Mouse (Mus musculus): ENCODE results near the gene Il17re. TPM values are rescaled to one million over a fixed set of nuclear protein-coding genes. Genes with fewer than 3 reads are reported as not detected.

Il17re gene
- polyA plus RNA-seq, 1 experiment from 2014 or later, result 23.5 TPM

GRCm38 (mm10) chr6:113473246-113473645 lies 15.0 kb downstream of the Il17re start:
- Histone ChIP-seq H3K4me2 (no peak overlapping the region), H3K9ac (no peak overlapping the region), H3K4me3 (no peak overlapping the region), H3K4me1 (peaks cover 27% of the 10 kb centered on the region), H3K36me3 (no peaks in the 10 kb centered on the region), H3K27me3 (peaks cover 12% of the 10 kb centered on the region), H3K27ac (no peak overlapping the region), H3K9me3 (no peaks in the 10 kb centered on the region)
- no peak for ATAC-seq (ENCODE audit: borderline replicate concordance, extremely low read depth, low FRiP score, low TSS enrichment)
- WGBS, result 55% methylated on average over 2 of the region's 2 CpGs

GRCm38 (mm10) chr6:113473715-113474114 lies 15.4 kb downstream of the Il17re start:
- Histone ChIP-seq H3K4me3 (no peak overlapping the region), H3K9me3 (no peaks in the 10 kb centered on the region), H3K4me2 (no peak overlapping the region), H3K27me3 (peaks cover 12% of the 10 kb centered on the region), H3K4me1 (peaks cover 27% of the 10 kb centered on the region), H3K27ac (no peak overlapping the region), H3K36me3 (no peaks in the 10 kb centered on the region), H3K9ac (no peak overlapping the region)
- ATAC-seq (ENCODE audit: borderline replicate concordance, extremely low read depth, low FRiP score, low TSS enrichment), result no peak
- 82% methylated on average over 6 of the region's 6 CpGs for WGBS

DNA sequence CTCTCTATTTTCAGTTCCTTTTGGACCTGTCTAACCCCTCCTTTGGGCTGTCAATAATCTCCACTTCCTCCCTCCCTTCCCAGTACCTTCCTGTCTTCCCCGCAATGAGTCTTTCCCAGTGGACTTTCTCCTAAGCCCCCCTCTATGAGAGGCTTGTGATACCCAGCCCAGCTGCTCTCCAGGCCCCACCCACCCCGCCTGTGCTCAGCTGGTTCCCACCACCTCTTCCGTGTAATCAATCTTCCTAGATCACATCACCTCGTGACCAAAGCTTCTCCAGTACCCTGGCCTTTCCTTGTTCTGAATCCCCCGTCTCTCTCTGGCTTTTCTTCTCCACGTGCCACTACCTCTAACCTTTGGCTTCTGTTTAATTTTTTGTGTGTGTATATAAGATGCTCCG lies 19.1 kb downstream of the Il17re start:
- Histone ChIP-seq H3K36me3 (no peaks in the 10 kb centered on the region), H3K4me3 (no peak overlapping the region), H3K4me2 (no peak overlapping the region), H3K9ac (no peak overlapping the region), H3K27ac (no peak overlapping the region), H3K4me1 (peaks cover 3% of the 10 kb centered on the region; the same call in 1 of the 2 replicates), H3K27me3 (peaks cover 19% of the 10 kb centered on the region), H3K9me3 (no peaks in the 10 kb centered on the region)
- WGBS, result 21% methylated on average over 7 of the region's 7 CpGs
- ATAC-seq (ENCODE audit: borderline replicate concordance, extremely low read depth, low FRiP score, low TSS enrichment), result no peak

- H3K4me3 ChIP-seq, result no peak overlapping the region
- no peak overlapping the region for H3K27ac ChIP-seq
- peaks cover 13% of the 10 kb centered on the region for H3K4me1 ChIP-seq
- no peaks in the 10 kb centered on the region for H3K9me3 ChIP-seq
- H3K9ac ChIP-seq, result no peak overlapping the region
- WGBS, result 74% methylated on average over 10 of the region's 10 CpGs
- H3K4me2 ChIP-seq, result no peak overlapping the region
- H3K27me3 ChIP-seq, result peaks cover 26% of the 10 kb centered on the region
- ATAC-seq (ENCODE audit: borderline replicate concordance, extremely low read depth, low FRiP score, low TSS enrichment), result no peak
- H3K36me3 ChIP-seq, result no peaks in the 10 kb centered on the region
Observed at GRCm38 (mm10) chr6:113478906-113479305, 20.6 kb downstream of the Il17re start.

DNA sequence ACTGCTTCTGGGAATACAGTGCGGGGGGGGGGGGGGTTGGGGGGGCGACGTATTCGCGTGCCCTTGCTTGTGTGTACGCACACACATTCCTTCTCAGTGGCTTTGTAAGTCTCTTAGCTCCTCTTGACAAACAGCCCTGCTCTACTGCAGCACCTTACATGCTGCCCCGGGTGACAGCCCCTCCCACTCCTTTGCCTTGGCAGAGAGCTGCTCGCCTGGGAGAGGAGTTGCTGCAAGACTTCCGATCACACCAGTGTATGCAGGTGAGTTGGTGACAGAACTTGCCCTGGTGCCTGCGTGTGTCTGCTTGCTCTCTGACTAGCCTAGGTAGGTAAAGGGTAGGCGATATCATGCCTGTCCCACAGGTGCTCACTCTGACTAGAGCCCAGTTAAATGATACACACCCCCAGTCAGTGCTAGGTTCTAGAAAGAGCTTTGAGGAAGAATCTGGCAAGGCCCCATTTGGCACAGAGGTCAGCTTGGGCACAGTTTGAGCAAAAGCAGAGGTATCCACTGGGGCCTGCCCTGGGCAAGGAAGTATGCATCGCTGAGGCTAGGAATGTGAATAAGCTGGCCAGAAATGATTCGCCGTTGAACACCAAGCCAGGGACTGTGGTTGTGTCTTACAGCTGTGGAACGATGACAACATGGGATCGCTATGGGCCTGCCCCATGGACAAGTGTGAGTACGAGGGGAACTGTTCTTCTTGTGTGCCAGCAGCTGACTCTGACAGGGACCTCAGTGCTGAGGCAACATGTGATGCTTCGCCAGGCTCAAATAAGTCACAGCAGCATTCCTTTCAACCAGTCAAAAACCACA lies 22.5 kb downstream of the Il17re start:
- no peak overlapping the region for H3K9ac ChIP-seq
- no peaks in the 10 kb centered on the region for H3K36me3 ChIP-seq
- no peak for ATAC-seq (ENCODE audit: borderline replicate concordance, extremely low read depth, low FRiP score, low TSS enrichment)
- H3K4me1 ChIP-seq, result peaks cover 14% of the 10 kb centered on the region
- H3K27ac ChIP-seq, result no peak overlapping the region
- H3K4me2 ChIP-seq, result no peak overlapping the region; the same call in 1 of the 2 replicates
- no peaks in the 10 kb centered on the region for H3K9me3 ChIP-seq
- H3K4me3 ChIP-seq, result no peak overlapping the region
- WGBS, result 51% methylated on average over 18 of the region's 18 CpGs
- peaks cover 26% of the 10 kb centered on the region for H3K27me3 ChIP-seq

DNA sequence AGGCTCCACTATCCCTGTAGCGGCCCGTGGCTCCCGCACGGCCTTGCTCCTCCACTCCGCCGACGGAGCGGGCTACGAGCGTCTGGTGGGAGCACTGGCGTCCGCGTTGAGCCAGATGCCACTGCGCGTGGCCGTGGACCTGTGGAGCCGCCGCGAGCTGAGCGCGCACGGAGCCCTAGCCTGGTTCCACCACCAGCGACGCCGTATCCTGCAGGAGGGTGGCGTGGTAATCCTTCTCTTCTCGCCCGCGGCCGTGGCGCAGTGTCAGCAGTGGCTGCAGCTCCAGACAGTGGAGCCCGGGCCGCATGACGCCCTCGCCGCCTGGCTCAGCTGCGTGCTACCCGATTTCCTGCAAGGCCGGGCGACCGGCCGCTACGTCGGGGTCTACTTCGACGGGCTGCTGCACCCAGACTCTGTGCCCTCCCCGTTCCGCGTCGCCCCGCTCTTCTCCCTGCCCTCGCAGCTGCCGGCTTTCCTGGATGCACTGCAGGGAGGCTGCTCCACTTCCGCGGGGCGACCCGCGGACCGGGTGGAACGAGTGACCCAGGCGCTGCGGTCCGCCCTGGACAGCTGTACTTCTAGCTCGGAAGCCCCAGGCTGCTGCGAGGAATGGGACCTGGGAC lies 24.3 kb downstream of the Il17re start:
- peaks cover 19% of the 10 kb centered on the region for H3K4me1 ChIP-seq
- peaks cover 26% of the 10 kb centered on the region for H3K27me3 ChIP-seq
- 2% methylated on average over 65 of the region's 65 CpGs for WGBS
- peak; percentile 12 for ATAC-seq (ENCODE audit: borderline replicate concordance, extremely low read depth, low FRiP score, low TSS enrichment)
- H3K9ac ChIP-seq, result peak overlapping the region; percentile 51
- H3K9me3 ChIP-seq, result no peaks in the 10 kb centered on the region
- peak overlapping the region; percentile 89 for H3K27ac ChIP-seq
- peak overlapping the region; percentile 82 for H3K4me2 ChIP-seq
- H3K4me3 ChIP-seq, result peak overlapping the region; percentile 57
- H3K36me3 ChIP-seq, result no peaks in the 10 kb centered on the region

- H3K9ac ChIP-seq, result peak within 1 kb of the TSS; percentile 54
- H3K4me3 ChIP-seq, result peak within 1 kb of the TSS; percentile 57
- peaks cover 26% of the 10 kb centered on the region for H3K27me3 ChIP-seq
- 0% methylated on average over 26 of the region's 26 CpGs for WGBS
- peak within 1 kb of the TSS; percentile 89 for H3K27ac ChIP-seq
- ATAC-seq (ENCODE audit: borderline replicate concordance, extremely low read depth, low FRiP score, low TSS enrichment), result peak; percentile 92
- peaks cover 25% of the 10 kb centered on the region for H3K4me1 ChIP-seq
- no peaks in the 10 kb centered on the region for H3K36me3 ChIP-seq
- H3K4me2 ChIP-seq, result peak within 1 kb of the TSS; percentile 82
- no peaks in the 10 kb centered on the region for H3K9me3 ChIP-seq
Observed at GRCm38 (mm10) chr6:113483100-113483615, 24.9 kb downstream of the Il17re start, which contains the start of gene Creld1. Gene Creld1 (plus strand): TSS chr6:113483297.

DNA sequence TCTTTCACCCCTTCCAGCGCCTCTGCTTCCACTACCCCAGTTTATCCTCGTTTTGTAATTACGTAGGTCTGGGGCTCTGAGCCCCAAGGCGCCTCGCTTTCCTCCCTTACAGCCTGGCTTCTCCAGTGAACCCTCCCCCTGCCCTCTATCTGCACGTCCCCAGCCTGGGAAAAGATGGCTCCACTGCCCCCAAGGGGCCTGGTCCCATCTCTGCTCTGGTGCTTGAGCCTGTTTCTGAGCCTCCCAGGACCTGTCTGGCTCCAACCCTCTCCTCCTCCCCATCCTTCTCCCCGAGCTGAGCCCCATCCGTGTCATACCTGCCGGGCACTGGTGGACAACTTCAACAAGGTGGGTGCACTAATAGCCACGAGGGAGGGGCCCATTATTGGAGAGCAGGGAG lies 25.4 kb downstream of the Il17re start:
- Histone ChIP-seq H3K4me2 (peak overlapping the region; percentile 82), H3K9ac (peak overlapping the region; percentile 54), H3K36me3 (no peaks in the 10 kb centered on the region), H3K27me3 (peaks cover 26% of the 10 kb centered on the region), H3K27ac (peak overlapping the region; percentile 89), H3K9me3 (no peaks in the 10 kb centered on the region), H3K4me1 (peaks cover 28% of the 10 kb centered on the region), H3K4me3 (peak overlapping the region; percentile 57)
- ATAC-seq (ENCODE audit: borderline replicate concordance, extremely low read depth, low FRiP score, low TSS enrichment), result peak; percentile 28; the same call in 1 of the 2 replicates
- 8% methylated on average over 10 of the region's 10 CpGs for WGBS

DNA sequence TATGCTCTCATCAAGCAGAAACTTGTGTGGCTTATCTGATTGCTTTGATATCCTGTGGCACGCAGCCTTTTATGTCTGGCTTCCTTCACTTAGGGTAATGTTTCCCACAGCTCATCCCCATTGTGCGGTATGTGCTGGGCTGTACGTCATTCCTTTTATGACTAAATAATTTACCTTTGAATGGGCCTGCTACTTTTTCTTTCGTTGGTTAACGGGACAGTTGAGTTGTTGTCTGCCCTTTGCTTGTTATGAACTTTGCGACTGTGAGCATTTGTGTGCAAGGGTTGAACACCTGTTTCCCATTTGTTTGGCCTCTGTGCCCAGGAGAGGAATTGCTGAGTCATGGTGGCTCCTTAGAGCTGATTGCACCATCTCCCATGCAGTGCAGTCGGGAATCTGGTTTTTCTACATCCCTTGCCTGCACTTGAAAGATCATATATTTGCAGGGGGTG lies 28.9 kb downstream of the Il17re start:
- H3K36me3 ChIP-seq, result peaks cover 4% of the 10 kb centered on the region; the same call in 1 of the 2 replicates
- 45% methylated on average over 7 of the region's 7 CpGs for WGBS
- no peak for ATAC-seq (ENCODE audit: borderline replicate concordance, extremely low read depth, low FRiP score, low TSS enrichment)
- no peak overlapping the region for H3K4me2 ChIP-seq
- no peak overlapping the region for H3K9ac ChIP-seq
- H3K4me1 ChIP-seq, result peaks cover 27% of the 10 kb centered on the region
- no peak overlapping the region for H3K4me3 ChIP-seq
- H3K27me3 ChIP-seq, result peaks cover 9% of the 10 kb centered on the region
- 0 out of 2 replicates have a peak overlapping the region, but pooled peaks have one; percentile 2 for H3K27ac ChIP-seq
- H3K9me3 ChIP-seq, result no peaks in the 10 kb centered on the region

- WGBS, result 93% methylated on average over 14 of the region's 14 CpGs
Observed at GRCm38 (mm10) chr6:113489410-113489809, 31.1 kb downstream of the Il17re start.

GRCm38 (mm10) chr6:113492101-113492864 lies 34.0 kb downstream of the Il17re start:
- ATAC-seq (ENCODE audit: borderline replicate concordance, extremely low read depth, low FRiP score, low TSS enrichment), result no peak
- Histone ChIP-seq H3K27ac (no peak overlapping the region), H3K4me3 (no peak overlapping the region), H3K9ac (no peak overlapping the region), H3K4me2 (no peak overlapping the region), H3K27me3 (peaks cover 30% of the 10 kb centered on the region), H3K4me1 (peaks cover 27% of the 10 kb centered on the region), H3K9me3 (no peaks in the 10 kb centered on the region), H3K36me3 (peaks cover 4% of the 10 kb centered on the region; the same call in 1 of the 2 replicates)
- WGBS, result 70% methylated on average over 24 of the region's 24 CpGs

More at GRCm38 (mm10) chr6:113489410-113489809, 31.1 kb downstream of the Il17re start:
- Histone ChIP-seq H3K27ac (no peak overlapping the region), H3K4me3 (no peak overlapping the region), H3K9ac (no peak overlapping the region), H3K27me3 (peaks cover under 1% of the 10 kb centered on the region; the same call in 1 of the 2 replicates), H3K4me1 (peaks cover 16% of the 10 kb centered on the region), H3K36me3 (peaks cover 4% of the 10 kb centered on the region; the same call in 1 of the 2 replicates), H3K4me2 (no peak overlapping the region), H3K9me3 (no peaks in the 10 kb centered on the region)
- no peak for ATAC-seq (ENCODE audit: borderline replicate concordance, extremely low read depth, low FRiP score, low TSS enrichment)
